Mouse (Mus musculus): ENCODE data around the gene Lrrc41. TPM values are rescaled to one million over a fixed set of nuclear protein-coding genes. Genes with fewer than 3 reads are reported as not detected.
A peak's percentile ranks its signal among the peaks of the same experiment; 100 is the strongest.

The Lrrc41 gene
- polyA plus RNA-seq, 1 experiment from 2014 or later: 26.1 TPM

GRCm38 (mm10) chr4:116105278-116105677 is 30.2 kb downstream of the Lrrc41 start:
- Histone ChIP-seq H3K4me3 (ENCODE audit: low read depth, low read length) (no peak overlapping the region), H3K36me3 (ENCODE audit: control insufficient read depth, insufficient read depth) (peaks cover 40% of the 10 kb centered on the region), H3K4me2 (ENCODE audit: low read depth, low read length) (no peak overlapping the region), H3K27ac (ENCODE audit: low read length) (no peak overlapping the region), H3K9ac (ENCODE audit: low read depth, low read length) (no peak overlapping the region), H3K9me3 (replicated peaks; ENCODE audit: control insufficient read depth, low read length) (no peaks in the 10 kb centered on the region), H3K4me1 (ENCODE audit: control insufficient read depth, low read depth, low read length) (peaks cover 15% of the 10 kb centered on the region), H3K27me3 (ENCODE audit: control insufficient read depth, insufficient read depth, low read depth, low read length) (no peaks in the 10 kb centered on the region)
- ATAC-seq (ENCODE audit: low read depth): no peak
- WGBS (ENCODE audit: insufficient replicate concordance): 84% methylated on average over 5 of the region's 5 CpGs

GRCm38 (mm10) chr4:116110695-116111094 is 35.6 kb downstream of the Lrrc41 start:
- peaks cover 27% of the 10 kb centered on the region for H3K36me3 ChIP-seq (ENCODE audit: control insufficient read depth, insufficient read depth)
- H3K4me2 ChIP-seq (ENCODE audit: low read depth, low read length): no peak overlapping the region
- H3K27ac ChIP-seq (ENCODE audit: low read length): no peak overlapping the region
- H3K9me3 ChIP-seq (replicated peaks; ENCODE audit: control insufficient read depth, low read length): no peaks in the 10 kb centered on the region
- H3K9ac ChIP-seq (ENCODE audit: low read depth, low read length): no peak overlapping the region
- no peaks in the 10 kb centered on the region for H3K4me1 ChIP-seq (ENCODE audit: control insufficient read depth, low read depth, low read length)
- no peaks in the 10 kb centered on the region for H3K27me3 ChIP-seq (ENCODE audit: control insufficient read depth, insufficient read depth, low read depth, low read length)
- no peak for ATAC-seq (ENCODE audit: low read depth)
- WGBS (ENCODE audit: insufficient replicate concordance): 86% methylated on average over 6 of the region's 6 CpGs
- H3K4me3 ChIP-seq (ENCODE audit: low read depth, low read length): no peak overlapping the region

- Histone ChIP-seq H3K9ac (ENCODE audit: low read depth, low read length) (no peak overlapping the region), H3K4me2 (ENCODE audit: low read depth, low read length) (no peak overlapping the region), H3K9me3 (replicated peaks; ENCODE audit: control insufficient read depth, low read length) (no peaks in the 10 kb centered on the region), H3K27ac (ENCODE audit: low read length) (no peak overlapping the region), H3K4me1 (ENCODE audit: control insufficient read depth, low read depth, low read length) (no peaks in the 10 kb centered on the region), H3K4me3 (ENCODE audit: low read depth, low read length) (no peak overlapping the region), H3K27me3 (ENCODE audit: control insufficient read depth, insufficient read depth, low read depth, low read length) (no peaks in the 10 kb centered on the region), H3K36me3 (ENCODE audit: control insufficient read depth, insufficient read depth) (peaks cover 23% of the 10 kb centered on the region)
- WGBS (ENCODE audit: insufficient replicate concordance): 83% methylated on average over 2 of the region's 2 CpGs
- no peak for ATAC-seq (ENCODE audit: low read depth)
Observed at GRCm38 (mm10) chr4:116111486-116111885, 36.4 kb downstream of the Lrrc41 start.

- Histone ChIP-seq H3K9me3 (replicated peaks; ENCODE audit: control insufficient read depth, low read length) (no peaks in the 10 kb centered on the region), H3K36me3 (ENCODE audit: control insufficient read depth, insufficient read depth) (no peaks in the 10 kb centered on the region), H3K27ac (ENCODE audit: low read length) (peak overlapping the region; percentile 75), H3K4me1 (ENCODE audit: control insufficient read depth, low read depth, low read length) (peaks cover 28% of the 10 kb centered on the region), H3K9ac (ENCODE audit: low read depth, low read length) (peak overlapping the region; percentile 70), H3K27me3 (ENCODE audit: control insufficient read depth, insufficient read depth, low read depth, low read length) (no peaks in the 10 kb centered on the region), H3K4me2 (ENCODE audit: low read depth, low read length) (peak overlapping the region; percentile 68), H3K4me3 (ENCODE audit: low read depth, low read length) (peak overlapping the region; percentile 78)
- WGBS (ENCODE audit: insufficient replicate concordance): 0% methylated on average over 1 of the region's 1 CpGs
- ATAC-seq (ENCODE audit: low read depth): no peak
Observed at GRCm38 (mm10) chr4:116122762-116123161, 47.7 kb downstream of the Lrrc41 start.

- H3K27ac ChIP-seq (ENCODE audit: low read length): peak within 1 kb of the TSS; percentile 75
- WGBS (ENCODE audit: insufficient replicate concordance): 5% methylated on average over 24 of the region's 24 CpGs
Observed at GRCm38 (mm10) chr4:116123602-116124519, 48.8 kb downstream of the Lrrc41 start, which contains the start of the genes Rad54l and Pomgnt1. Rad54l (minus strand) TSS chr4:116123690. Pomgnt1 (plus strand) TSS chr4:116123840.

GRCm38 (mm10) chr4:116125803-116126386 is 50.8 kb downstream of the Lrrc41 start:
- Histone ChIP-seq H3K4me3 (ENCODE audit: low read depth, low read length) (no peak overlapping the region), H3K4me2 (ENCODE audit: low read depth, low read length) (no peak overlapping the region), H3K9me3 (replicated peaks; ENCODE audit: control insufficient read depth, low read length) (no peaks in the 10 kb centered on the region), H3K27ac (ENCODE audit: low read length) (no peak overlapping the region), H3K9ac (ENCODE audit: low read depth, low read length) (no peak overlapping the region), H3K36me3 (ENCODE audit: control insufficient read depth, insufficient read depth) (no peaks in the 10 kb centered on the region), H3K4me1 (ENCODE audit: control insufficient read depth, low read depth, low read length) (peaks cover 28% of the 10 kb centered on the region), H3K27me3 (ENCODE audit: control insufficient read depth, insufficient read depth, low read depth, low read length) (no peaks in the 10 kb centered on the region)
- 47% methylated on average over 4 of the region's 4 CpGs for WGBS (ENCODE audit: insufficient replicate concordance)
- 0 out of 2 replicates have a peak, but pooled peaks have one; percentile 23 for ATAC-seq (ENCODE audit: low read depth)

More at GRCm38 (mm10) chr4:116123602-116124519, 48.8 kb downstream of the Lrrc41 start, which contains the start of the genes Rad54l and Pomgnt1:
- H3K4me2 ChIP-seq (ENCODE audit: low read depth, low read length): peak within 1 kb of the TSS; percentile 68
- H3K9ac ChIP-seq (ENCODE audit: low read depth, low read length): peak within 1 kb of the TSS; percentile 70
- ATAC-seq (ENCODE audit: low read depth): peak; percentile 99
- H3K36me3 ChIP-seq (ENCODE audit: control insufficient read depth, insufficient read depth): no peaks in the 10 kb centered on the region
- no peaks in the 10 kb centered on the region for H3K9me3 ChIP-seq (replicated peaks; ENCODE audit: control insufficient read depth, low read length)
- H3K27me3 ChIP-seq (ENCODE audit: control insufficient read depth, insufficient read depth, low read depth, low read length): no peaks in the 10 kb centered on the region
- H3K4me1 ChIP-seq (ENCODE audit: control insufficient read depth, low read depth, low read length): peaks cover 28% of the 10 kb centered on the region
- peak within 1 kb of the TSS; percentile 78 for H3K4me3 ChIP-seq (ENCODE audit: low read depth, low read length)

GRCm38 (mm10) chr4:116127956-116128355 is 52.9 kb downstream of the Lrrc41 start:
- H3K27ac ChIP-seq (ENCODE audit: low read length): no peak overlapping the region
- H3K4me2 ChIP-seq (ENCODE audit: low read depth, low read length): no peak overlapping the region
- no peaks in the 10 kb centered on the region for H3K27me3 ChIP-seq (ENCODE audit: control insufficient read depth, insufficient read depth, low read depth, low read length)
- no peaks in the 10 kb centered on the region for H3K9me3 ChIP-seq (replicated peaks; ENCODE audit: control insufficient read depth, low read length)
- 78% methylated on average over 6 of the region's 6 CpGs for WGBS (ENCODE audit: insufficient replicate concordance)
- H3K4me1 ChIP-seq (ENCODE audit: control insufficient read depth, low read depth, low read length): peaks cover 15% of the 10 kb centered on the region
- no peak overlapping the region for H3K4me3 ChIP-seq (ENCODE audit: low read depth, low read length)
- H3K9ac ChIP-seq (ENCODE audit: low read depth, low read length): no peak overlapping the region
- H3K36me3 ChIP-seq (ENCODE audit: control insufficient read depth, insufficient read depth): no peaks in the 10 kb centered on the region
- ATAC-seq (ENCODE audit: low read depth): no peak

GRCm38 (mm10) chr4:116133126-116133525 is 58.1 kb downstream of the Lrrc41 start:
- Histone ChIP-seq H3K4me2 (ENCODE audit: low read depth, low read length) (no peak overlapping the region), H3K27ac (ENCODE audit: low read length) (no peak overlapping the region), H3K9ac (ENCODE audit: low read depth, low read length) (no peak overlapping the region), H3K36me3 (ENCODE audit: control insufficient read depth, insufficient read depth) (no peaks in the 10 kb centered on the region), H3K4me1 (ENCODE audit: control insufficient read depth, low read depth, low read length) (no peaks in the 10 kb centered on the region; the same call in 1 of the 2 replicates), H3K27me3 (ENCODE audit: control insufficient read depth, insufficient read depth, low read depth, low read length) (no peaks in the 10 kb centered on the region), H3K4me3 (ENCODE audit: low read depth, low read length) (no peak overlapping the region), H3K9me3 (replicated peaks; ENCODE audit: control insufficient read depth, low read length) (no peaks in the 10 kb centered on the region)
- ATAC-seq (ENCODE audit: low read depth): no peak
- 42% methylated on average over 4 of the region's 4 CpGs for WGBS (ENCODE audit: insufficient replicate concordance)

GRCm38 (mm10) chr4:116134990-116135389 is 59.9 kb downstream of the Lrrc41 start:
- H3K27ac ChIP-seq (ENCODE audit: low read length): no peak overlapping the region
- no peaks in the 10 kb centered on the region; the same call in 1 of the 2 replicates for H3K4me1 ChIP-seq (ENCODE audit: control insufficient read depth, low read depth, low read length)
- H3K4me3 ChIP-seq (ENCODE audit: low read depth, low read length): no peak overlapping the region
- no peaks in the 10 kb centered on the region for H3K27me3 ChIP-seq (ENCODE audit: control insufficient read depth, insufficient read depth, low read depth, low read length)
- no peak overlapping the region for H3K4me2 ChIP-seq (ENCODE audit: low read depth, low read length)
- H3K9ac ChIP-seq (ENCODE audit: low read depth, low read length): no peak overlapping the region
- 32% methylated on average over 2 of the region's 2 CpGs for WGBS (ENCODE audit: insufficient replicate concordance)
- H3K36me3 ChIP-seq (ENCODE audit: control insufficient read depth, insufficient read depth): no peaks in the 10 kb centered on the region
- no peaks in the 10 kb centered on the region for H3K9me3 ChIP-seq (replicated peaks; ENCODE audit: control insufficient read depth, low read length)
- no peak for ATAC-seq (ENCODE audit: low read depth)
